Mouse (Mus musculus) adrenal gland, postnatal 25 days (tissue): ENCODE data around the gene Olfr1176. TPM values are rescaled to one million over a fixed set of nuclear protein-coding genes. Genes with fewer than 3 reads are reported as not detected.

Source experiments
- DNase-seq: peaks from one replicate; pipeline ENCODE4 v3.0.0; 2021; ENCODE audit warnings: mixed read lengths
- long read RNA-seq: library from polyadenylated mRNA; stranded (forward); transcript quantifications from one replicate; pipeline ENCODE4 v2.0.0, GENCODE M21; 2021
- total RNA-seq: library from RNA; stranded (reverse); gene quantifications from 2 replicates; pipeline ENCODE4 v1.2.3, GENCODE M21; 2021

Gene Olfr1176
- total RNA-seq: not detected in 2 replicates
- long read RNA-seq: 0 reads

- no peak for DNase-seq
Observed at GRCm38 (mm10) chr2:88336421-88336820, at the start of gene Olfr1176. TSS of gene Olfr1176 (plus strand) at chr2:88336721.

- no peak for DNase-seq
Observed at GRCm38 (mm10) chr2:88315035-88315434, 21.5 kb upstream of the Olfr1176 start, which contains the start of gene Olfr1174-ps. TSS of gene Olfr1174-ps (minus strand) at chr2:88315135.

DNA sequence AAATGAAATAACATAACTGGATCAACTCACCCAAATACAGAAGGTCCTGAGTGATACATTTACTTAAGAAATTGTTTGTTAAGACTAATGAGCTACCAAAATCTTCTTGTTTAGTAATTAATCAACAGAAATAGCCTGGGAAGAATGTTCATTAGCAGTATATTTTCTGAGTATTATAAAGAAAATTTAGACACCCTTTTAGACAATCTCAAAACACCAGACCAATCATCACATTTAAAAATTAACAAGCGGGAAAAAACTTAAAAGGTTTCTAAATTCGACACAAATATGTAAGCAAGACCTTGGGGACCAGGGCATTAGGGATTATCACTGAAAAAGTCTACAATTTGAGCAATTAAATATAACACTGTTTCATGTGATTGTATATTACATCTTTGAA is 9.4 kb upstream of the Olfr1176 start, which contains the start of gene Olfr1175-ps:
Gene Olfr1175-ps (minus strand): TSS at position 101 of the 400 bp plus-strand sequence.
- no peak for DNase-seq

GRCm38 (mm10) chr2:88346392-88346791 is 9.9 kb downstream of the Olfr1176 start, which contains the start of gene Olfr1177-ps:
TSS of gene Olfr1177-ps (minus strand) at chr2:88346492.
- no peak for DNase-seq

DNA sequence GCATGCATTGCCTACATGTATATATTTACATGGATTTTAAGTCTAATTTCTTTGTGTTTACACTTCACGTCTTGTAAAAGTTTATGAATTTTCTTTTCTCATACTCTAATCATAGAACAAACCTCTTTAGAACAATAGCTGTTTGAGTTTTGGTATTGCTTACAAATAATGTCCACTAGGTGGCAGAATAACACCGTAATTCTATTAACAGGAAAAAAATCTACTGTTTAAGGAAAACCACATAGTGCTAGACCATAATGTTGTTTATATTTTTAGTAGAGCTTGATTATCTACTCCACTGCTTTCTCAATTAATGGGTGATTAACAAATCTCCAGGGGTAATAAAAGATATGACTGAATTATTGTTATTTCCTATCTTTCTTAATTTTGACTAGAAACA is 19.8 kb downstream of the Olfr1176 start:
- no peak for DNase-seq

- DNase-seq: no peak
Observed at GRCm38 (mm10) chr2:88386762-88387161, 50.2 kb downstream of the Olfr1176 start, which contains the start of gene Olfr1178. TSS of gene Olfr1178 (plus strand) at chr2:88387062.

Other genes starting within 250 kb of the Olfr1176 start
- not detected in 2 replicates for gene Olfr1164, start 242.8 kb upstream of the Olfr1176 start, total RNA-seq
- gene Olfr1166, start 208.4 kb upstream of the Olfr1176 start, total RNA-seq: not detected in 2 replicates
- not detected in 2 replicates for gene Olfr1167, start 181.5 kb upstream of the Olfr1176 start, total RNA-seq
- gene Olfr1168, start 154.8 kb upstream of the Olfr1176 start, total RNA-seq: not detected in 2 replicates
- not detected in 2 replicates for gene Olfr1170, start 108.4 kb upstream of the Olfr1176 start, total RNA-seq
- not detected in 2 replicates for gene Olfr1173, start 56.8 kb upstream of the Olfr1176 start, total RNA-seq
- gene Olfr1174-ps, start 21.6 kb upstream of the Olfr1176 start, total RNA-seq: not detected in 2 replicates
- gene Olfr1175-ps, start 9.5 kb upstream of the Olfr1176 start, total RNA-seq: not detected in 2 replicates
- gene Olfr1177-ps, start 9.8 kb downstream of the Olfr1176 start, total RNA-seq: not detected in 2 replicates
- gene Olfr1178, start 50.3 kb downstream of the Olfr1176 start, total RNA-seq: not detected in 2 replicates
- gene Olfr1179, start 69.7 kb downstream of the Olfr1176 start, total RNA-seq: not detected in 2 replicates
- gene Olfr1180, start 82.4 kb downstream of the Olfr1176 start, total RNA-seq: not detected in 2 replicates
- not detected in 2 replicates for gene Olfr1181, start 89.5 kb downstream of the Olfr1176 start, total RNA-seq
- gene Gm13757, start 112.4 kb downstream of the Olfr1176 start, total RNA-seq: not detected in 2 replicates
- gene Olfr1183, start 118.1 kb downstream of the Olfr1176 start, total RNA-seq: not detected in 2 replicates
- not detected in 2 replicates for gene Olfr1184, start 146.9 kb downstream of the Olfr1176 start, total RNA-seq
- not detected in 2 replicates for gene Olfr1185-ps1, start 156.6 kb downstream of the Olfr1176 start, total RNA-seq
- not detected in 2 replicates for gene Olfr1186, start 181.8 kb downstream of the Olfr1176 start, total RNA-seq
- not detected in 2 replicates for gene Olfr1188, start 220.2 kb downstream of the Olfr1176 start, total RNA-seq
- not detected in 2 replicates for gene Olfr1189, start 249.7 kb downstream of the Olfr1176 start, total RNA-seq